ENCODE assay signal across 8 mouse cellular contexts in genomic region chr14:16483656-16484380, GRCm38 (mm10).
A peak's percentile ranks its signal among the peaks of the same experiment; 100 is the strongest.
DNase-seq lines count a peak whose midpoint lies in the region; ATAC-seq lines count a peak whose summit lies in the region.

No protein-coding gene starts in this region.

- H3K27ac ChIP-seq in limb, embryonic 11.5 days (replicated peaks; ENCODE audit: low read depth, low read length): no peak overlapping the region
- H3K27ac ChIP-seq in limb, embryonic 10.5 days: no peak overlapping the region
- H3K27ac ChIP-seq in hindbrain, embryonic 16.5 days (ENCODE audit: low read depth, low read length): no peak overlapping the region

- H3K9me3 ChIP-seq in limb, embryonic 11.5 days (ENCODE audit: control insufficient read depth, low read length): no peaks in the 10 kb centered on the region
- H3K9me3 ChIP-seq in limb, embryonic 10.5 days (replicated peaks): no peaks in the 10 kb centered on the region
- no peaks in the 10 kb centered on the region for H3K9me3 ChIP-seq in hindbrain, embryonic 16.5 days (ENCODE audit: control insufficient read depth, low read length)

- DNase-seq in limb, embryonic 11.5 days (ENCODE audit: low spot score): peak; percentile 18
- no peak for DNase-seq in limb, embryonic 10.5 days (ENCODE audit: low spot score)
- peak; percentile 29 to 50 for DNase-seq in cerebellum, postnatal 14 days
- peak; percentile 29 for DNase-seq in mesoderm, embryonic 11.5 days (ENCODE audit: low read depth, low spot score)
- DNase-seq in layer of hippocampus, postnatal 10 days (ENCODE audit: low spot score in 2 of 2): no peak
- no peak for DNase-seq in ovary, postnatal 36 days (ENCODE audit: low spot score)

- WGBS in limb, embryonic 11.5 days: 74% methylated on average over 8 of the region's 8 CpGs
- WGBS in limb, embryonic 10.5 days: 74% methylated on average over 8 of the region's 8 CpGs
- WGBS in hindbrain, embryonic 16.5 days: 34% methylated on average over 8 of the region's 8 CpGs

- H3K4me3 ChIP-seq in limb, embryonic 11.5 days (ENCODE audit: low read depth, low read length): no peak overlapping the region
- H3K4me3 ChIP-seq in limb, embryonic 10.5 days: no peak overlapping the region
- no peak overlapping the region for H3K4me3 ChIP-seq in hindbrain, embryonic 16.5 days (ENCODE audit: low read length)

- H3K9ac ChIP-seq in limb, embryonic 11.5 days (ENCODE audit: low read length): no peak overlapping the region
- H3K9ac ChIP-seq in hindbrain, embryonic 16.5 days (ENCODE audit: low read depth, low read length): no peak overlapping the region

- H3K27me3 ChIP-seq in limb, embryonic 11.5 days (ENCODE audit: control insufficient read depth, insufficient read depth, low read length): no peaks in the 10 kb centered on the region
- no peaks in the 10 kb centered on the region for H3K27me3 ChIP-seq in limb, embryonic 10.5 days (ENCODE audit: low read depth, poor library complexity, severe bottlenecking)
- no peaks in the 10 kb centered on the region for H3K27me3 ChIP-seq in hindbrain, embryonic 16.5 days (replicated peaks; ENCODE audit: control insufficient read depth, insufficient read depth, low read length)

- H3K4me2 ChIP-seq in limb, embryonic 11.5 days (ENCODE audit: low read depth, severe bottlenecking): no peak overlapping the region
- H3K4me2 ChIP-seq in hindbrain, embryonic 16.5 days (ENCODE audit: low read length): no peak overlapping the region

- no peaks in the 10 kb centered on the region for H3K36me3 ChIP-seq in limb, embryonic 11.5 days (ENCODE audit: control insufficient read depth, insufficient read depth, low read length)
- H3K36me3 ChIP-seq in limb, embryonic 10.5 days: no peaks in the 10 kb centered on the region
- no peaks in the 10 kb centered on the region for H3K36me3 ChIP-seq in hindbrain, embryonic 16.5 days (ENCODE audit: control insufficient read depth, insufficient read depth, low read length)

- ATAC-seq in limb, embryonic 11.5 days (ENCODE audit: insufficient number of reproducible peaks, low FRiP score, low TSS enrichment, low read depth): no peak
- peak; percentile 79 for ATAC-seq in hindbrain, embryonic 16.5 days
- no peak for ATAC-seq in erythroblast, adult 5-6 weeks (replicated peaks; ENCODE audit: low FRiP score, poor library complexity, severe bottlenecking)

- H3K4me1 ChIP-seq in limb, embryonic 11.5 days (ENCODE audit: control insufficient read depth, insufficient read depth, low read length): no peaks in the 10 kb centered on the region
- H3K4me1 ChIP-seq in limb, embryonic 10.5 days: peaks cover 6% of the 10 kb centered on the region; the same call in 1 of the 2 replicates
- no peaks in the 10 kb centered on the region; the same call in 1 of the 2 replicates for H3K4me1 ChIP-seq in hindbrain, embryonic 16.5 days (ENCODE audit: control insufficient read depth, insufficient read depth, low read depth, low read length)

Comparison
In these comparisons a context has a peak if more than half of its experiments do, and no peak if none do; other contexts are left out.
1. DNase-seq: peak in limb, embryonic 11.5 days (single experiment), cerebellum, postnatal 14 days (2 of 2) and mesoderm, embryonic 11.5 days (single experiment); none in limb, embryonic 10.5 days (single experiment), layer of hippocampus, postnatal 10 days (0 of 2) and ovary, postnatal 36 days (single experiment).